Mouse (Mus musculus): ENCODE results near the gene Zdhhc14. TPM values are rescaled to one million over a fixed set of nuclear protein-coding genes. Genes with fewer than 3 reads are reported as not detected.

Gene Zdhhc14
- polyA plus RNA-seq, 1 experiment from 2014 or later: 9.2 TPM

DNA sequence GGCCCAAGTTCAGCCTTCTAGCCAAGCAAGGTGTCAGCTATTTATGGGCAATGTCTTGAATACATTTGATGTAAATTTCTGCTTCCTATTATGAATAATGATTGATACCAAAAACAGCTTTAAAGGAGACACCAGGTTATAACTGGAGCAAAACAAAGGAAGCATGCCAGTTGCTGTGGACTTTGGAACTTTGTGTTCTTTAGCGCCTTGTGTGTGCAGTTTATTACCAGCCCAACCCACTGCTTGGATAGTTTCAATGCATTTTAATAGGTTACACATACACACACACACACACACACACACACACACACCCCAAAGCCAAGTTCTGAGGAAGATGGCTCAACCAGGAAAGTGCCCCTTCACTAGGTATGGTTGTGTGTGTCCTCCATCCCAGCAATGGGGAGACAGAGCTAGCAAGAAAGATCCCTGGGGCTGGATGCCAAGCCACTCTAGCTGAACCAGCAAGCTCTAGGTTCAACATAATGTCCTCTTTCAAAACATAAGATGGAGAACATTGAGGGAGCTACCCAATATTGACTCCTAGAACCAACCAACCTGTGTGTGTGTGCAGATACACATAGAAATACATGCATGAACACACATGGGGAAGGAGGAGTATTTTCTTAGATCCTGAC lies 79.9 kb downstream of the Zdhhc14 start:
- Histone ChIP-seq H3K36me3 (ENCODE audit: control insufficient read depth, insufficient read depth, low read length) (no peaks in the 10 kb centered on the region), H3K4me3 (replicated peaks; ENCODE audit: low read depth, low read length) (no peak overlapping the region), H3K9ac (replicated peaks; ENCODE audit: low read length) (no peak overlapping the region), H3K27me3 (ENCODE audit: control insufficient read depth, insufficient read depth, low read length) (no peaks in the 10 kb centered on the region), H3K4me2 (ENCODE audit: low read length) (no peak overlapping the region), H3K27ac (replicated peaks; ENCODE audit: low read depth, low read length) (no peak overlapping the region), H3K9me3 (ENCODE audit: control insufficient read depth, low read length) (no peaks in the 10 kb centered on the region), H3K4me1 (ENCODE audit: control insufficient read depth, insufficient read depth, low read length) (no peaks in the 10 kb centered on the region)
- DNase-seq (no peak), ATAC-seq (ENCODE audit: low FRiP score, low TSS enrichment) (no peak)
- 100% methylated on average over 1 of the region's 1 CpGs for WGBS

DNA sequence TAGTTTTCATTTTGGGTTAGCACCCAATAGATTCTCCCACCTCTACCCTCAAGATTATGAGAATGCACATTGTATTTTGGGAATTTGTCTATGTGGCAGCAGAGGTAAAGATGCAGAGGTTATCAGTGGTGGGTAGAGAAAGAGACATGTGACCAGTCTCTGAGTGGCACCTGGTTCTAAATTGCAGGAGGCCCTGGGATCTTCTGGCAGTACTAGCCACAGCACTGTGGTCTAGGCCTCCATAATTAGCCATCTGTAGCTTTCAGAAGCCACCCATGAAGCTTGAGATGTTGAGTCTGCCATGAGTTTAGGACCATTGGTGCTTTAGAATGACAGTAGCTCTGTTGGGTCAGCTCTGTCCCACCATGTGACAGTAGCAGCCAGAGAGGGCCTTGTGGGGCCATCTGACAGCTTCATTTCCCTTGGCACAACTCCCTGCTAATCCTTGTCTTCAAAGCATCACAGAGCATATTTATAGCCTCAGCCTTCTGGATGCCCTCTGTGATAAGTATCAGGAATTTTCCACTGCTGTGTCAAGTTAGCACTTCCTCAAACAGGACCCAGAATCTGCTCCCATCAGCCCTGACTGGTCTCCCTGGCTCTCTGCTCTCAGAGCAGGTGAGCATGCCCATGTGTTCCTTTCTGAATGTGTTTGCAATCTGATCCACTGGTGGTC lies 80.5 kb downstream of the Zdhhc14 start:
- DNase-seq (no peak), ATAC-seq (ENCODE audit: low FRiP score, low TSS enrichment) (no peak)
- no peaks in the 10 kb centered on the region for H3K9me3 ChIP-seq (ENCODE audit: control insufficient read depth, low read length)
- H3K36me3 ChIP-seq (ENCODE audit: control insufficient read depth, insufficient read depth, low read length): no peaks in the 10 kb centered on the region
- H3K27me3 ChIP-seq (ENCODE audit: control insufficient read depth, insufficient read depth, low read length): no peaks in the 10 kb centered on the region
- no peak overlapping the region for H3K4me2 ChIP-seq (ENCODE audit: low read length)
- no peak overlapping the region for H3K4me3 ChIP-seq (replicated peaks; ENCODE audit: low read depth, low read length)
- H3K9ac ChIP-seq (replicated peaks; ENCODE audit: low read length): no peak overlapping the region
- no peak overlapping the region for H3K27ac ChIP-seq (replicated peaks; ENCODE audit: low read depth, low read length)
- no peaks in the 10 kb centered on the region for H3K4me1 ChIP-seq (ENCODE audit: control insufficient read depth, insufficient read depth, low read length)

DNA sequence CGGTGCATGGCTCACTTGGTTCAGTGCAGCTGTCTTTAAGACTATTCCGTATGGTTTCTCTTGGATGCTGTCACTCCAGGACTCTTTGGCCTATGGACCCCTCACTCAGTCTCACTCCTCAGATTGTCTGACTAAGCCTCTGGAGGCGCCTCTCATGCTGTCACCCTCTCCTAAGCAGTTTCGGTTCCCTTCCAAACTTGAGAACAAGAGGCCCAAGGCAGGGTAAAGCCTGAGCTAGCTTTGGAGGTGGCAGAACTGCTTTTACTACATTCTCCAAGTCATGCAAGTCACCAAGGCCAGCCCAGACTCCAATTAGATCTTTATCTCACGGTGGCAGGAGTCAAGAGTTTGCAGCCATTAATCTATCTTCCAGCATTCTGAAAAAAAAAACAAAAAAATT lies 82.3 kb downstream of the Zdhhc14 start:
- H3K4me3 ChIP-seq (replicated peaks; ENCODE audit: low read depth, low read length): no peak overlapping the region
- no peak overlapping the region for H3K27ac ChIP-seq (replicated peaks; ENCODE audit: low read depth, low read length)
- H3K4me1 ChIP-seq (ENCODE audit: control insufficient read depth, insufficient read depth, low read length): no peaks in the 10 kb centered on the region
- H3K4me2 ChIP-seq (ENCODE audit: low read length): no peak overlapping the region
- DNase-seq (no peak), ATAC-seq (ENCODE audit: low FRiP score, low TSS enrichment) (no peak)
- no peaks in the 10 kb centered on the region for H3K9me3 ChIP-seq (ENCODE audit: control insufficient read depth, low read length)
- WGBS: 91% methylated on average over 5 of the region's 5 CpGs
- no peaks in the 10 kb centered on the region for H3K27me3 ChIP-seq (ENCODE audit: control insufficient read depth, insufficient read depth, low read length)
- H3K9ac ChIP-seq (replicated peaks; ENCODE audit: low read length): no peak overlapping the region
- H3K36me3 ChIP-seq (ENCODE audit: control insufficient read depth, insufficient read depth, low read length): no peaks in the 10 kb centered on the region

DNA sequence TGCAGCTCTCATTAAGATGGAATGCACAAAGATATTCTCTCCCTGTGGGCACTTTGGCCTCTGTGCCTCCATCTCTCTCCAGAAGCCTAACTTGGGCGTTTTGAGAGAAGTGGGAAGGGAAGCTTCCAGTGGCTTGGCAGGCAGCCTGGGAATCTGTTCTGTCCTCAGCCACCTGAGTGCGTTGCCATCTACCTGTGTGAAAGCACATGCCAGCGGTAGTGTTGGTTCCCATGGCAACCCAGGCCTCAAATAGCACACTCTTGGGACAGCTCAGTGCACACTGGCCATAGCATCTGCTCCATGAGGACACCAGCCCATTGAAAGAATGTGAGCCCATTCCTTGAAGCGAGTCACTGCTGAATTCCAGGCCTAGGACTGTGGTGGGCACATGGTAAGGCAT lies 83.2 kb downstream of the Zdhhc14 start:
- H3K4me1 ChIP-seq (ENCODE audit: control insufficient read depth, insufficient read depth, low read length): no peaks in the 10 kb centered on the region
- H3K36me3 ChIP-seq (ENCODE audit: control insufficient read depth, insufficient read depth, low read length): no peaks in the 10 kb centered on the region
- WGBS: 72% methylated on average over 4 of the region's 4 CpGs
- H3K9ac ChIP-seq (replicated peaks; ENCODE audit: low read length): no peak overlapping the region
- no peaks in the 10 kb centered on the region for H3K9me3 ChIP-seq (ENCODE audit: control insufficient read depth, low read length)
- no peaks in the 10 kb centered on the region for H3K27me3 ChIP-seq (ENCODE audit: control insufficient read depth, insufficient read depth, low read length)
- H3K27ac ChIP-seq (replicated peaks; ENCODE audit: low read depth, low read length): no peak overlapping the region
- ATAC-seq (ENCODE audit: low FRiP score, low TSS enrichment): no peak
- H3K4me2 ChIP-seq (ENCODE audit: low read length): no peak overlapping the region
- no peak overlapping the region for H3K4me3 ChIP-seq (replicated peaks; ENCODE audit: low read depth, low read length)
- DNase-seq: no peak

DNA sequence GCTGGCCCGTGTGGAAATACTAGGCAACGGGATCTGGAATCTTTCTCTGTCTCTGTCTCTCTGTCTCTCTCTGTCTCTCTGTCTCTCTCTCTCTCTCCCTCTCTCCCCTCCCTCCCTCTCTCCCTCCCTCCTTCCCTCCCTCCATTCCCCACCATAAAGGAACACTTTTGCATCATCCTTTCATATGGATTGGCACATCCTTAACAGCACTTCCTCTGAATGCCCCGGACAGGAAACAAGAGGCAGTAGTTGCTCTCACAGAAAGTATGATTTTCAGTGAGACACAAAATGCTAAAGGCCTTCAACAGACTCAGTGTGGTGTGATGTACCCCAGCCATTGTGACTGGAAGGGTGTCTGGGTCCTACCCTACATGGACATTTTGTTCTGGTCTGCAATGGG lies 89.9 kb downstream of the Zdhhc14 start:
- Histone ChIP-seq H3K9me3 (ENCODE audit: control insufficient read depth, low read length) (no peaks in the 10 kb centered on the region), H3K4me2 (ENCODE audit: low read length) (no peak overlapping the region), H3K4me1 (ENCODE audit: control insufficient read depth, insufficient read depth, low read length) (peaks cover 15% of the 10 kb centered on the region), H3K36me3 (ENCODE audit: control insufficient read depth, insufficient read depth, low read length) (no peaks in the 10 kb centered on the region), H3K4me3 (replicated peaks; ENCODE audit: low read depth, low read length) (no peak overlapping the region), H3K27me3 (ENCODE audit: control insufficient read depth, insufficient read depth, low read length) (no peaks in the 10 kb centered on the region), H3K9ac (replicated peaks; ENCODE audit: low read length) (no peak overlapping the region), H3K27ac (replicated peaks; ENCODE audit: low read depth, low read length) (no peak overlapping the region)
- no peak for DNase-seq
- ATAC-seq (ENCODE audit: low FRiP score, low TSS enrichment): no peak
- WGBS: 96% methylated on average over 3 of the region's 3 CpGs

DNA sequence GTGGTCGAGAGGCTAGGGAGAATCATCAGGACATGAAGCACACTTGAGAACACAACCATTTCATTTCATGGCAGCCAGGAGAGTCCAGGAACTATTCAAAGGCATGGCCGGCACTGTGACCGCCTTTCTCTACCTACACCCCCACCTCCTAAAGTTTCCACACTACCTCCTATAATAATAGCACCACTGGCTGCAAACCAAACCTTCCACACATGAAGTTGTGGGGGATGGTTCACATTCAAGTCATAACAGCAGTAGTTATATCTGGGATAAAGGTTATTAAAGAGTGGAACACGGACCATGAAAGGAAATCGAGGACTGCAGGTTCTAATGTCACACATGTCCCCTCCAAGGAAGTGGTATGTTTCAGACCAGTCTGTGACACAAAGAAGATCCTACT lies 90.6 kb downstream of the Zdhhc14 start:
- Histone ChIP-seq H3K27ac (replicated peaks; ENCODE audit: low read depth, low read length) (no peak overlapping the region), H3K27me3 (ENCODE audit: control insufficient read depth, insufficient read depth, low read length) (no peaks in the 10 kb centered on the region), H3K4me1 (ENCODE audit: control insufficient read depth, insufficient read depth, low read length) (peaks cover 15% of the 10 kb centered on the region), H3K36me3 (ENCODE audit: control insufficient read depth, insufficient read depth, low read length) (no peaks in the 10 kb centered on the region), H3K4me2 (ENCODE audit: low read length) (no peak overlapping the region), H3K4me3 (replicated peaks; ENCODE audit: low read depth, low read length) (no peak overlapping the region), H3K9ac (replicated peaks; ENCODE audit: low read length) (no peak overlapping the region), H3K9me3 (ENCODE audit: control insufficient read depth, low read length) (no peaks in the 10 kb centered on the region)
- DNase-seq (no peak), ATAC-seq (ENCODE audit: low FRiP score, low TSS enrichment) (no peak)
- 92% methylated on average over 5 of the region's 5 CpGs for WGBS

DNA sequence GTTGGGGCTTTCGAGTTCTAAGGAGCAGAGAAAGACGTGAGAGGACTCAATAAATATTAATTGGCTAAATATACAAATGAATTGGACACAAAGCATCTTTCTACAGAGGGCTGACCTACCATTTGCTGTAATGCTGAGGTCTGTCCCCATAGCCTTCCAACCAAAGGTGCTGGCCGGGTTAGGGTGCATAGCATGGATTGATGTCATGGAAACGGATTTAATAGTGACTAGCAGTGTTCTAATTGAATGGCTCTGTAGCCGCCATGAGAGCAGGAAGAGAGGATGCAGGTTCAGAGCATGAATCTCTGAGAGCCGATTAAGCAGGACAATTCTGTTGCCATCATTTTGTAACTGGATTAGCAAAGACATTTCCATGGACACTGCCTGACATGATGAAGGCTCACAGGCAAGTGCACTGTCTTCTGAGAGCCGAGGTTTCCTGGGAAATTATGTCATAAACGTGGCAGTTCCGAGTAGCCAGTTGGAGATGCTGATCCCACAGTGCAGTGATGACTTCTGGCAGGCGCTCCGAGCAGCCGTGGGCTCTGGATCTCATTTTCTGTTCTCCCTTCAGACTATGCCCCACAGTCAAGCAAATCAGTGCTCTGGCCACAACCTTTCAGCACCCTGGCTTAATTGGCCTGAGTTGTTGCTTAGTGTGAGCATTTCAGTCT lies 91.3 kb downstream of the Zdhhc14 start:
- DNase-seq (peak; percentile 56), ATAC-seq (ENCODE audit: low FRiP score, low TSS enrichment) (no peak)
- Histone ChIP-seq H3K36me3 (ENCODE audit: control insufficient read depth, insufficient read depth, low read length) (no peaks in the 10 kb centered on the region), H3K4me2 (ENCODE audit: low read length) (peak overlapping the region; percentile 28), H3K4me1 (ENCODE audit: control insufficient read depth, insufficient read depth, low read length) (peaks cover 15% of the 10 kb centered on the region), H3K27me3 (ENCODE audit: control insufficient read depth, insufficient read depth, low read length) (no peaks in the 10 kb centered on the region), H3K9ac (replicated peaks; ENCODE audit: low read length) (no peak overlapping the region; the same call in 1 of the 2 replicates), H3K4me3 (replicated peaks; ENCODE audit: low read depth, low read length) (no peak overlapping the region), H3K9me3 (ENCODE audit: control insufficient read depth, low read length) (no peaks in the 10 kb centered on the region), H3K27ac (replicated peaks; ENCODE audit: low read depth, low read length) (peak overlapping the region; percentile 43)
- 8% methylated on average over 12 of the region's 12 CpGs for WGBS

DNA sequence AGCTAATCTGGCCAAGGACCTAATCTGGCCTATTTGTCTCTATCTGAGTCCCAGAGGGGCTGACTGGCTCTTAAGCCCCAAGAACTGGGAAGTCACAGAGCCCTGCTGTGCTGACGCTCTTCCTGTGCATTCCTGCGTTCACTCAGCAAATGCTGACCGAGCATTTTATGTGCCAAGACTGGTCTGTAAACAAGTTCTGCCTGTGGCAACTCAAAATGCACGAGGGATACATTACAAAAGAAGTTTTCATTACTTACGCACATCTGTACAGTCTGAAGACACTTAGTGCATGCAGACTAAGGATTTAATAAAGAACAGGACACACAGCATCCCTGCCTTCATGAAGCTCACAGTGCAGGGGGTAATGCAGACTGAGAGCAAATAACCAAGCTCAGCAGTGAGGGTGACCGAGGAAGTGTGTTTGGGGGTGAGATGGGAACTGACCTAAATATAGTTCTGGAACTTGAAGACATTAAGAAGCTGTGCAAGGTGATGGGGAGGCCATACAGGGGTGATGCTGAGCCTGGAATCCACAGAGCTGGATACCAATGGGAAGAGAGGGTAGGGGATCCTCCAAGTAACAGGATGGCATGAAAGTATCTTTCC lies 99.3 kb downstream of the Zdhhc14 start:
- Histone ChIP-seq H3K9me3 (ENCODE audit: control insufficient read depth, low read length) (no peaks in the 10 kb centered on the region), H3K4me1 (ENCODE audit: control insufficient read depth, insufficient read depth, low read length) (no peaks in the 10 kb centered on the region), H3K27ac (replicated peaks; ENCODE audit: low read depth, low read length) (no peak overlapping the region), H3K4me2 (ENCODE audit: low read length) (no peak overlapping the region), H3K9ac (replicated peaks; ENCODE audit: low read length) (no peak overlapping the region), H3K36me3 (ENCODE audit: control insufficient read depth, insufficient read depth, low read length) (no peaks in the 10 kb centered on the region), H3K4me3 (replicated peaks; ENCODE audit: low read depth, low read length) (no peak overlapping the region), H3K27me3 (ENCODE audit: control insufficient read depth, insufficient read depth, low read length) (no peaks in the 10 kb centered on the region)
- WGBS: 78% methylated on average over 6 of the region's 6 CpGs
- no peak for ATAC-seq (ENCODE audit: low FRiP score, low TSS enrichment)
- DNase-seq: no peak

All from midbrain, embryonic 14.5 days (tissue).